Mouse (Mus musculus): Measurements from ENCODE around the gene Vamp2.

Vamp2 gene

GRCm38 (mm10) chr11:69080855-69081222, 7.5 kb upstream of the Vamp2 start:
- 90% methylated on average over 8 of the region's 8 CpGs for WGBS

- WGBS, result 90% methylated on average over 7 of the region's 7 CpGs
Measured at GRCm38 (mm10) chr11:69081613-69082012, 6.7 kb upstream of the Vamp2 start.

- WGBS, result 79% methylated on average over 6 of the region's 6 CpGs
Measured at GRCm38 (mm10) chr11:69085608-69086007, 2.7 kb upstream of the Vamp2 start.

- 37% methylated on average over 6 of the region's 6 CpGs for WGBS
Measured at GRCm38 (mm10) chr11:69086390-69086789, 1.9 kb upstream of the Vamp2 start.

GRCm38 (mm10) chr11:69087082-69087481, 1.2 kb upstream of the Vamp2 start:
- WGBS, result 35% methylated on average over 4 of the region's 4 CpGs

GRCm38 (mm10) chr11:69087597-69087996, 693 bp upstream of the Vamp2 start:
- WGBS, result 73% methylated on average over 2 of the region's 2 CpGs

- WGBS, result 6% methylated on average over 25 of the region's 25 CpGs
Measured at GRCm38 (mm10) chr11:69088856-69089615, 746 bp downstream of the Vamp2 start.

GRCm38 (mm10) chr11:69089616-69090290, 1.5 kb downstream of the Vamp2 start:
- 35% methylated on average over 12 of the region's 12 CpGs for WGBS

GRCm38 (mm10) chr11:69090367-69090766, 2.1 kb downstream of the Vamp2 start:
- WGBS, result 17% methylated on average over 6 of the region's 6 CpGs

- WGBS, result 54% methylated on average over 7 of the region's 7 CpGs
Measured at GRCm38 (mm10) chr11:69091566-69092385, 3.5 kb downstream of the Vamp2 start.

GRCm38 (mm10) chr11:69092386-69092751, 4.1 kb downstream of the Vamp2 start:
- 8% methylated on average over 3 of the region's 3 CpGs for WGBS

GRCm38 (mm10) chr11:69092871-69093270, 4.6 kb downstream of the Vamp2 start:
- WGBS, result 79% methylated on average over 4 of the region's 4 CpGs

GRCm38 (mm10) chr11:69093856-69094255, 5.6 kb downstream of the Vamp2 start:
- 80% methylated on average over 7 of the region's 7 CpGs for WGBS

- WGBS, result under 1% methylated on average over 37 of the region's 37 CpGs
Measured at GRCm38 (mm10) chr11:69094697-69095429, 6.6 kb downstream of the Vamp2 start, which contains the start of gene Per1. Per1 (plus strand) TSS chr11:69095217.

- WGBS, result under 1% methylated on average over 27 of the region's 27 CpGs
Measured at GRCm38 (mm10) chr11:69095511-69096231, 7.4 kb downstream of the Vamp2 start.

GRCm38 (mm10) chr11:69096360-69096986, 8.2 kb downstream of the Vamp2 start:
- WGBS, result 6% methylated on average over 9 of the region's 9 CpGs

GRCm38 (mm10) chr11:69096987-69097900, 9.0 kb downstream of the Vamp2 start:
- WGBS, result 1% methylated on average over 28 of the region's 29 CpGs

- 4% methylated on average over 8 of the region's 8 CpGs for WGBS
Measured at GRCm38 (mm10) chr11:69098039-69098761, 9.9 kb downstream of the Vamp2 start.

- 1% methylated on average over 19 of the region's 19 CpGs for WGBS
Measured at GRCm38 (mm10) chr11:69098762-69099091, 10.4 kb downstream of the Vamp2 start.

Measured in cerebral cortex, adult 2 months (tissue).